Mouse (Mus musculus): ENCODE results near the gene Mgat4d. TPM values are rescaled to one million over a fixed set of nuclear protein-coding genes. Genes with fewer than 3 reads are reported as not detected.

The Mgat4d gene
- polyA plus RNA-seq, 1 experiment from 2014 or later: not detected

GRCm38 (mm10) chr8:83331567-83331898 is 16.7 kb upstream of the Mgat4d start:
- H3K36me3 ChIP-seq (ENCODE audit: control insufficient read depth, insufficient read depth, low read length): 0 out of 2 replicates have a peak, but pooled peaks cover 9% of the 10 kb centered on the region
- peak overlapping the region; percentile 95 for H3K4me3 ChIP-seq (ENCODE audit: low read depth, low read length)
- 10% methylated on average over 7 of the region's 7 CpGs for WGBS
- H3K4me2 ChIP-seq (ENCODE audit: low read depth, low read length): peak overlapping the region; percentile 87
- peak overlapping the region; percentile 65 for H3K9ac ChIP-seq (replicated peaks; ENCODE audit: low read depth, low read length)
- H3K9me3 ChIP-seq (ENCODE audit: control insufficient read depth, low read length): no peaks in the 10 kb centered on the region
- ATAC-seq (ENCODE audit: low read depth): peak; percentile 22
- H3K27ac ChIP-seq (ENCODE audit: low read depth, low read length): peak overlapping the region; percentile 80; the same call in 1 of the 2 replicates
- H3K4me1 ChIP-seq (ENCODE audit: control insufficient read depth, insufficient read depth, low read length): peaks cover 3% of the 10 kb centered on the region; the same call in 1 of the 2 replicates
- H3K27me3 ChIP-seq (ENCODE audit: control insufficient read depth, insufficient read depth, low read length): no peaks in the 10 kb centered on the region

DNA sequence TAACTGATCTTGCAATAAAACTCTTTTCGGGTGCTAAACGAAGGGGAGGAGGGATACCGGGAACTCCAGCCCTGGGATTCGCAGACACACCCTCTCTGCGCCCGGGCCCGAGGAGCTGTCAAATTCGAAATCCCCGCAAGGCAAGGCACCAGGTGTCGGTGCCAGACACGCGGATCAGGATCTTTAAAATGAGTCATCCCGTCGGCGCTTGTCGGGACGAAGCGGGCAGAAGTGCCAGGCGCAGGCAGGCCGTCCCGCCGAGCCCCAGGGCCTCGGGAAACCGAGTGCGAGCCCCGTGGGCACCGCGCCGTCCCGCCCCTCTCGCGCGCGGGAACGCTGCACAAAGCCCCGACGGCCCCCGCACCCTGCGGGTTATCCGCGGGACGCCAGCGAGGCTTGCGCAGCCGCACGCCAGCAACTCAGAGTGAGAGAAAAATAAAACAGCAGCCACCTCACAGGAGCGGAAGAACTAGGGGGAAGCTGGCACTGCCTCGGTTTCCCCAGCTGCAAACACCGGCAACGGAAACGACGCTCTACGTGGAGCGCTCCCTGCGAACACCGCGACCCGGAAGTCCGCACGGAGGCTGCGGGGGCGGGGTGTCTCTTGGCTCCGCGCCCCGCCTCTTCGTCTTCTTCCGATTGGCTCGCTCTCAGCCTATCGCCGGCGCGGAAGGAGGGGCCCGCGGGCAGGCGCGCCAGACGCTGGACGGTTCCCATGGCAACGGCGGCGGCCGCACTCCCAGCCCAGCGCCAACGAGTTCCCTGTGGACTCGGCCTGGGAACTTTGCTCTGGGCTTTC is 16.2 kb upstream of the Mgat4d start, which contains the start of gene Elmod2:
Elmod2 (minus strand) TSS at position 588 of the 799 bp plus-strand sequence.
- H3K36me3 ChIP-seq (ENCODE audit: control insufficient read depth, insufficient read depth, low read length): 0 out of 2 replicates have a peak, but pooled peaks cover 8% of the 10 kb centered on the region
- no peaks in the 10 kb centered on the region for H3K9me3 ChIP-seq (ENCODE audit: control insufficient read depth, low read length)
- H3K27ac ChIP-seq (ENCODE audit: low read depth, low read length): peak within 1 kb of the TSS; percentile 80
- peaks cover 3% of the 10 kb centered on the region; the same call in 1 of the 2 replicates for H3K4me1 ChIP-seq (ENCODE audit: control insufficient read depth, insufficient read depth, low read length)
- peak within 1 kb of the TSS; percentile 95 for H3K4me3 ChIP-seq (ENCODE audit: low read depth, low read length)
- H3K4me2 ChIP-seq (ENCODE audit: low read depth, low read length): peak within 1 kb of the TSS; percentile 87
- ATAC-seq (ENCODE audit: low read depth): peak; percentile 99
- H3K9ac ChIP-seq (replicated peaks; ENCODE audit: low read depth, low read length): peak within 1 kb of the TSS; percentile 65
- no peaks in the 10 kb centered on the region for H3K27me3 ChIP-seq (ENCODE audit: control insufficient read depth, insufficient read depth, low read length)
- under 1% methylated on average over 84 of the region's 85 CpGs for WGBS

DNA sequence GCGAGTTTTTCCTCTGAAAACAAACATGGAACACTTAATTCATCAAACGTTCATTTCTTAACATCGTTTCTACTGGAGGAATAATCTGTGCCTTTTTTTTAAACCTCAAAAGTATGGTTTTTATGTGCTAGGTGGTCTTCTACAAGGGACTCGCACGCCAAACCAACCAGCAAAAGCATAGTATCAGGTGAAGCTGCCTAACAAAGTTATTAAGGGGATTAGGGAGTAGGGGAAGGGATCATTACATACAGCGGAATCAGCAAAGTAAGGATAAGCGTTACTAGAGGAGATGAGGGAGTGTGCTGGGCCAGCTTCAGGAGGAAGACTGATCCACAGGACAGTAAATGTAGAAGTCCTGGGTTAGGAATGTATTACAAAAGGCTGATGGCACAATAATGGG is 15.4 kb upstream of the Mgat4d start:
- H3K9me3 ChIP-seq (ENCODE audit: control insufficient read depth, low read length): no peaks in the 10 kb centered on the region

DNA sequence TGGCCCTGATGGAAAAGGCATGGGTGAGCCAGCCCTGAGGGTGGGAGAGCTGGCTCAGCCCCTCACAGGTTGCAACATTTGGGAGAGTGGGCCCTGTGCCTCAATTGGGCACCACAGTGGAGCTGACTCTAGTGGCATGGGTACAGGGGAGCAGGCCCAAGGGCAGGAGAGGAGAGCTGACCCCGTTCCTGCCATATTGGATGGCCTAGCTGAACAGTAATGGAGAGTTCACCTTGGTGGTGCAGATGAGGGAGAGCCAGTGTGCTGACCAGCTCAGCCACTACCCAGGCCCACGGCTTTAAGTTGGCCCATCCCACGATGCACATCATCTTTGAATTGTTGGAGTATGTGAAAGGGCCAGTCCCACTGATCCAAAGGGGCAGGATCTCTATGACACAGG is 6.2 kb upstream of the Mgat4d start:
- no peaks in the 10 kb centered on the region for H3K27me3 ChIP-seq (ENCODE audit: control insufficient read depth, insufficient read depth, low read length)
- H3K9me3 ChIP-seq (ENCODE audit: control insufficient read depth, low read length): no peaks in the 10 kb centered on the region
- no peaks in the 10 kb centered on the region for H3K36me3 ChIP-seq (ENCODE audit: control insufficient read depth, insufficient read depth, low read length)
- no peak for ATAC-seq (ENCODE audit: low read depth)
- no peak overlapping the region for H3K27ac ChIP-seq (ENCODE audit: low read depth, low read length)
- no peak overlapping the region for H3K9ac ChIP-seq (replicated peaks; ENCODE audit: low read depth, low read length)
- H3K4me1 ChIP-seq (ENCODE audit: control insufficient read depth, insufficient read depth, low read length): no peaks in the 10 kb centered on the region
- no peak overlapping the region for H3K4me3 ChIP-seq (ENCODE audit: low read depth, low read length)
- WGBS: 88% methylated on average over 3 of the region's 3 CpGs
- no peak overlapping the region for H3K4me2 ChIP-seq (ENCODE audit: low read depth, low read length)

More for the DNA sequence above, 15.4 kb upstream of the Mgat4d start:
- 0 out of 2 replicates have a peak, but pooled peaks have one; percentile 1 for ATAC-seq (ENCODE audit: low read depth)
- Histone ChIP-seq H3K4me2 (ENCODE audit: low read depth, low read length) (peak overlapping the region; percentile 87), H3K36me3 (ENCODE audit: control insufficient read depth, insufficient read depth, low read length) (0 out of 2 replicates have a peak, but pooled peaks cover under 1% of the 10 kb centered on the region), H3K9ac (replicated peaks; ENCODE audit: low read depth, low read length) (no peak overlapping the region), H3K27ac (ENCODE audit: low read depth, low read length) (no peak overlapping the region), H3K4me1 (ENCODE audit: control insufficient read depth, insufficient read depth, low read length) (peaks cover 3% of the 10 kb centered on the region; the same call in 1 of the 2 replicates), H3K4me3 (ENCODE audit: low read depth, low read length) (peak overlapping the region; percentile 95), H3K27me3 (ENCODE audit: control insufficient read depth, insufficient read depth, low read length) (no peaks in the 10 kb centered on the region)
- WGBS: 11% methylated on average over 7 of the region's 7 CpGs

- no peaks in the 10 kb centered on the region for H3K4me1 ChIP-seq (ENCODE audit: control insufficient read depth, insufficient read depth, low read length)
- ATAC-seq (ENCODE audit: low read depth): no peak
- H3K27ac ChIP-seq (ENCODE audit: low read depth, low read length): no peak overlapping the region
- H3K9me3 ChIP-seq (ENCODE audit: control insufficient read depth, low read length): no peaks in the 10 kb centered on the region
- H3K27me3 ChIP-seq (ENCODE audit: control insufficient read depth, insufficient read depth, low read length): no peaks in the 10 kb centered on the region
- H3K4me3 ChIP-seq (ENCODE audit: low read depth, low read length): no peak overlapping the region
- no peak overlapping the region for H3K9ac ChIP-seq (replicated peaks; ENCODE audit: low read depth, low read length)
- H3K4me2 ChIP-seq (ENCODE audit: low read depth, low read length): no peak overlapping the region
- H3K36me3 ChIP-seq (ENCODE audit: control insufficient read depth, insufficient read depth, low read length): no peaks in the 10 kb centered on the region
Observed at GRCm38 (mm10) chr8:83342693-83343092, 5.6 kb upstream of the Mgat4d start.

- no peak overlapping the region for H3K4me3 ChIP-seq (ENCODE audit: low read depth, low read length)
- no peaks in the 10 kb centered on the region for H3K27me3 ChIP-seq (ENCODE audit: control insufficient read depth, insufficient read depth, low read length)
- no peak overlapping the region for H3K9ac ChIP-seq (replicated peaks; ENCODE audit: low read depth, low read length)
- no peak overlapping the region for H3K27ac ChIP-seq (ENCODE audit: low read depth, low read length)
- H3K4me1 ChIP-seq (ENCODE audit: control insufficient read depth, insufficient read depth, low read length): no peaks in the 10 kb centered on the region
- no peak for ATAC-seq (ENCODE audit: low read depth)
- no peaks in the 10 kb centered on the region for H3K36me3 ChIP-seq (ENCODE audit: control insufficient read depth, insufficient read depth, low read length)
- H3K9me3 ChIP-seq (ENCODE audit: control insufficient read depth, low read length): no peaks in the 10 kb centered on the region
- H3K4me2 ChIP-seq (ENCODE audit: low read depth, low read length): no peak overlapping the region
- 96% methylated on average over 2 of the region's 2 CpGs for WGBS
Observed at GRCm38 (mm10) chr8:83351315-83351714, 3.0 kb downstream of the Mgat4d start.

DNA sequence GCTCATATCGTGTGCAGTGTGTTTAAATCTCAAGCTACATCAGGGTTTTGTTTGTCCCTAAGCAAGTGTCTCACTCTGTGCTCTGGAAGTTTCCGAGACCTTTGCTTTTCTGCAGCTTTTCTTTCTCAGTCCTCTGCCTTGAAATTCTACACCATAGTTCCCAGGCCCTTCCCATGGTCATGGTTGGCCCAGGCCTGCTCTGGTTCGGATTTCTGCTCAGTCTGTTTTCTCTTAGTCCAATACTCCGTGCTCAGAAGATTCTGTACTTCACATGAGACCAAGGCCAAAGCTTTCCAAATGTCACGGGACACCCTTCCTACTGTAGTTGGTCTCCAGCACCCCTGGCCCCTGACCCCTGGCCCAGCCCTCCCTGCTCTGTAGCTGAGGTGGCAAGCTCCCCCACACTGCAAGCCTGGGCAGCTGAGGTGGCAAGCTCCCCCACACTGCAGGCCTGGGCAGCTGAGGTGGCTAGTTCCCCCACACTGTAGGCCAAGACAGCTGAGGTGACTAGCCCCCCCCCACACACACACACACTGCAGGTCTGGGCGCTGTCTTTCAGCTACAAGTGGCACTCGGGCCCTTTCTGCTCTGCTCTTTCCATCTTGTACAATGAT is 15.0 kb downstream of the Mgat4d start:
- Histone ChIP-seq H3K9ac (replicated peaks; ENCODE audit: low read depth, low read length) (no peak overlapping the region), H3K4me1 (ENCODE audit: control insufficient read depth, insufficient read depth, low read length) (no peaks in the 10 kb centered on the region), H3K9me3 (ENCODE audit: control insufficient read depth, low read length) (no peaks in the 10 kb centered on the region), H3K27ac (ENCODE audit: low read depth, low read length) (no peak overlapping the region), H3K4me3 (ENCODE audit: low read depth, low read length) (no peak overlapping the region), H3K27me3 (ENCODE audit: control insufficient read depth, insufficient read depth, low read length) (no peaks in the 10 kb centered on the region), H3K4me2 (ENCODE audit: low read depth, low read length) (no peak overlapping the region), H3K36me3 (ENCODE audit: control insufficient read depth, insufficient read depth, low read length) (no peaks in the 10 kb centered on the region)
- WGBS: 69% methylated on average over 7 of the region's 7 CpGs
- ATAC-seq (ENCODE audit: low read depth): no peak

- Histone ChIP-seq H3K27ac (ENCODE audit: low read depth, low read length) (no peak overlapping the region), H3K27me3 (ENCODE audit: control insufficient read depth, insufficient read depth, low read length) (no peaks in the 10 kb centered on the region), H3K4me1 (ENCODE audit: control insufficient read depth, insufficient read depth, low read length) (no peaks in the 10 kb centered on the region), H3K4me2 (ENCODE audit: low read depth, low read length) (no peak overlapping the region), H3K4me3 (ENCODE audit: low read depth, low read length) (no peak overlapping the region), H3K9me3 (ENCODE audit: control insufficient read depth, low read length) (no peaks in the 10 kb centered on the region), H3K36me3 (ENCODE audit: control insufficient read depth, insufficient read depth, low read length) (no peaks in the 10 kb centered on the region), H3K9ac (replicated peaks; ENCODE audit: low read depth, low read length) (no peak overlapping the region)
- ATAC-seq (ENCODE audit: low read depth): no peak
Observed at GRCm38 (mm10) chr8:83377231-83377630, 29.0 kb downstream of the Mgat4d start.

GRCm38 (mm10) chr8:83380141-83380540 is 31.9 kb downstream of the Mgat4d start:
- H3K36me3 ChIP-seq (ENCODE audit: control insufficient read depth, insufficient read depth, low read length): no peaks in the 10 kb centered on the region
- no peak overlapping the region for H3K27ac ChIP-seq (ENCODE audit: low read depth, low read length)
- H3K9me3 ChIP-seq (ENCODE audit: control insufficient read depth, low read length): no peaks in the 10 kb centered on the region
- H3K4me2 ChIP-seq (ENCODE audit: low read depth, low read length): no peak overlapping the region
- WGBS: 83% methylated on average over 4 of the region's 4 CpGs
- H3K4me1 ChIP-seq (ENCODE audit: control insufficient read depth, insufficient read depth, low read length): no peaks in the 10 kb centered on the region
- ATAC-seq (ENCODE audit: low read depth): no peak
- no peak overlapping the region for H3K4me3 ChIP-seq (ENCODE audit: low read depth, low read length)
- no peaks in the 10 kb centered on the region for H3K27me3 ChIP-seq (ENCODE audit: control insufficient read depth, insufficient read depth, low read length)
- no peak overlapping the region for H3K9ac ChIP-seq (replicated peaks; ENCODE audit: low read depth, low read length)

All from neural tube, embryonic 14.5 days (tissue).